In genomic region chr11:65807601-65808000, GRCm38 (mm10) we compare ENCODE assay signal across 8 mouse cellular contexts. TPM values are rescaled to one million over a fixed set of nuclear protein-coding genes. Genes with fewer than 3 reads are reported as not detected.
DNase-seq lines count a peak whose midpoint lies in the region; ATAC-seq and TF ChIP-seq lines count a peak whose summit lies in the region.

No protein-coding gene starts in this region.

- peak; percentile 1; the same call in 1 of the 2 replicates for ATAC-seq in lung, embryonic 14.5 days (ENCODE audit: insufficient read depth)
- ATAC-seq in neural tube, embryonic 15.5 days (ENCODE audit: low FRiP score) = peak; percentile 33; the same call in 1 of the 2 replicates

- no peak for TF ChIP-seq CTCF in lung, embryonic 14.5 days (IDR thresholded peaks at IDR 0.05; ENCODE audit: low read depth)
- TF ChIP-seq CTCF in embryonic fibroblast, embryonic 13.5 days (IDR thresholded peaks at IDR 0.05; ENCODE audit: borderline replicate concordance, insufficient read depth, low read length) = no peak

- H3K27me3 ChIP-seq in lung, embryonic 14.5 days (ENCODE audit: insufficient read depth, low read length) = no peaks in the 10 kb centered on the region
- H3K27me3 ChIP-seq in limb, embryonic 10.5 days (ENCODE audit: low read depth, poor library complexity, severe bottlenecking) = no peaks in the 10 kb centered on the region
- H3K27me3 ChIP-seq in neural tube, embryonic 15.5 days (replicated peaks) = no peaks in the 10 kb centered on the region

- peaks cover 5% of the 10 kb centered on the region; the same call in 1 of the 2 replicates for H3K4me1 ChIP-seq in lung, embryonic 14.5 days (ENCODE audit: insufficient read depth)
- peaks cover 3% of the 10 kb centered on the region; the same call in 1 of the 2 replicates for H3K4me1 ChIP-seq in embryonic fibroblast, embryonic 13.5 days (ENCODE audit: control insufficient read depth, insufficient read depth, low read length)
- H3K4me1 ChIP-seq in limb, embryonic 10.5 days = peaks cover 21% of the 10 kb centered on the region
- peaks cover 31% of the 10 kb centered on the region for H3K4me1 ChIP-seq in neural tube, embryonic 15.5 days

- TF ChIP-seq POLR2A in embryonic fibroblast, embryonic 13.5 days (IDR thresholded peaks at IDR 0.05; ENCODE audit: low read depth, low read length) = no peak

- intact Hi-C loops in gastrocnemius, postnatal 36 days (cut with DNase I) = no loop called here

- peak overlapping the region; percentile 84 for H3K4me2 ChIP-seq in lung, embryonic 14.5 days
- H3K4me2 ChIP-seq in neural tube, embryonic 15.5 days = peak overlapping the region; percentile 91

- 38% methylated on average over 7 of the region's 7 CpGs for WGBS in lung, embryonic 14.5 days
- WGBS in limb, embryonic 10.5 days = 50% methylated on average over 7 of the region's 7 CpGs
- WGBS in neural tube, embryonic 15.5 days = 46% methylated on average over 7 of the region's 7 CpGs

- peak overlapping the region; percentile 81 for H3K9ac ChIP-seq in lung, embryonic 14.5 days
- peak overlapping the region; percentile 65 for H3K9ac ChIP-seq in neural tube, embryonic 15.5 days (replicated peaks)

- peak overlapping the region; percentile 81 for H3K4me3 ChIP-seq in lung, embryonic 14.5 days (ENCODE audit: low read depth, low read length)
- peak overlapping the region; percentile 69 for H3K4me3 ChIP-seq in embryonic fibroblast, embryonic 13.5 days (ENCODE audit: insufficient read depth, low read length)
- peak overlapping the region; percentile 63 for H3K4me3 ChIP-seq in limb, embryonic 10.5 days
- H3K4me3 ChIP-seq in neural tube, embryonic 15.5 days (replicated peaks) = peak overlapping the region; percentile 71

- H3K9me3 ChIP-seq in lung, embryonic 14.5 days (ENCODE audit: low read depth, low read length) = no peaks in the 10 kb centered on the region
- no peaks in the 10 kb centered on the region for H3K9me3 ChIP-seq in limb, embryonic 10.5 days (replicated peaks)
- no peaks in the 10 kb centered on the region for H3K9me3 ChIP-seq in neural tube, embryonic 15.5 days (replicated peaks)

- H3K36me3 ChIP-seq in lung, embryonic 14.5 days (ENCODE audit: insufficient read depth) = no peaks in the 10 kb centered on the region
- no peaks in the 10 kb centered on the region for H3K36me3 ChIP-seq in limb, embryonic 10.5 days
- no peaks in the 10 kb centered on the region for H3K36me3 ChIP-seq in neural tube, embryonic 15.5 days

- peak; percentile 13 for DNase-seq in lung, embryonic 14.5 days
- no peak for DNase-seq in lung, adult 18-20 months
- DNase-seq in limb, embryonic 10.5 days (ENCODE audit: low spot score) = no peak
- no peak for DNase-seq in ovary, postnatal 14 days (ENCODE audit: low spot score)
- no peak for DNase-seq in gastrocnemius, postnatal 36 days
- no peak for DNase-seq in layer of hippocampus, adult 11-12 months (ENCODE audit: low spot score)

- H3K27ac ChIP-seq in lung, embryonic 14.5 days (ENCODE audit: low read depth) = peak overlapping the region; percentile 83
- H3K27ac ChIP-seq in embryonic fibroblast, embryonic 13.5 days (ENCODE audit: insufficient read depth, low read length) = no peak overlapping the region
- peak overlapping the region; percentile 88 for H3K27ac ChIP-seq in limb, embryonic 10.5 days
- H3K27ac ChIP-seq in neural tube, embryonic 15.5 days (replicated peaks) = peak overlapping the region; percentile 82

RNA-seq across cellular contexts. Expression of gene Zkscan6, which starts 0.6 kb away (rescaled TPM):
- 10.8 and 13.0 TPM in 2 replicates for polyA plus RNA-seq in lung, embryonic 14.5 days (2014; fragmentation: Nextera tagmentation; extraction: Ambion mirVana)
- polyA plus RNA-seq in embryonic fibroblast, embryonic 13.5 days (2011; ENCODE audit: insufficient read length, low read depth, missing spikeins) = 8.2 and 9.1 TPM in 2 replicates
- 9.1 and 10.6 TPM in 2 replicates for polyA plus RNA-seq in limb, embryonic 10.5 days (2016; fragmentation: Nextera tagmentation; extraction: Ambion mirVana)
- 16.4 and 18.0 TPM in 2 replicates for polyA plus RNA-seq in neural tube, embryonic 15.5 days (2015; fragmentation: Nextera tagmentation; extraction: Ambion mirVana)
- 1 to 10 TPM; 1.4 to 2.6 TPM for total RNA-seq in gastrocnemius, postnatal 36 days (2021)

RNA-seq across cellular contexts. Expression of gene Map2k4, which starts 19.5 kb away (rescaled TPM):
- 71.5 and 74.8 TPM in 2 replicates for polyA plus RNA-seq in lung, embryonic 14.5 days (2014; fragmentation: Nextera tagmentation; extraction: Ambion mirVana)
- 60.0 and 65.2 TPM in 2 replicates for polyA plus RNA-seq in embryonic fibroblast, embryonic 13.5 days (2011; ENCODE audit: insufficient read length, low read depth, missing spikeins)
- 64.6 and 69.4 TPM in 2 replicates for polyA plus RNA-seq in limb, embryonic 10.5 days (2016; fragmentation: Nextera tagmentation; extraction: Ambion mirVana)
- 109 TPM in 2 replicates for polyA plus RNA-seq in neural tube, embryonic 15.5 days (2015; fragmentation: Nextera tagmentation; extraction: Ambion mirVana)
- total RNA-seq in gastrocnemius, postnatal 36 days (2021) = 10 to 100 TPM; 66.3 to 66.9 TPM
